Mouse (Mus musculus): ENCODE data around the gene Tnr.

Tnr gene

GRCm38 (mm10) chr1:159566046-159566445, 42.5 kb downstream of the Tnr start:
- in situ Hi-C loops (cut with MboI, MseI): no loop called here

- in situ Hi-C loops (cut with MboI, MseI): no loop called here
Measured at GRCm38 (mm10) chr1:159567171-159567570, 43.6 kb downstream of the Tnr start.

DNA sequence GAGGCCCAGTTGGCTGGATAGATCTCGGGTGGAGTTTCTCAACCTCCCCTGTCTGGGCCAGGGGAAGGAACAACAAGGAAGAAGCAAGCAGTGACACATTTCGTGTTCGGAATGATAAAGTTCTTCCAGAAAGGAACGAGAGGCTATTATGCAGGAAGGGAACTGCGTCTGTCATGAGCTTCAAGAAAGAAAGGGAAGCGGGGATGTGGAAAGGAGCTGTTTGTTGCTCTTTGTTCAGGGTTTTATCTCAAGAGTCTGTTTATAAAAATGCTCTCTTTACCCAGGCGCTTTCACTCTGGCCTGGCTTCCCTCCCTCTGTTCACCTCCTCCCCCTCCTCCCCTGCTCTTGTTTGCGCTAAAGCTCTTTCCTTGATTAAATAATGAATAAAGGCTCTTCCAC, 46.7 kb downstream of the Tnr start:
- in situ Hi-C loops (cut with MboI, MseI): no loop called here

DNA sequence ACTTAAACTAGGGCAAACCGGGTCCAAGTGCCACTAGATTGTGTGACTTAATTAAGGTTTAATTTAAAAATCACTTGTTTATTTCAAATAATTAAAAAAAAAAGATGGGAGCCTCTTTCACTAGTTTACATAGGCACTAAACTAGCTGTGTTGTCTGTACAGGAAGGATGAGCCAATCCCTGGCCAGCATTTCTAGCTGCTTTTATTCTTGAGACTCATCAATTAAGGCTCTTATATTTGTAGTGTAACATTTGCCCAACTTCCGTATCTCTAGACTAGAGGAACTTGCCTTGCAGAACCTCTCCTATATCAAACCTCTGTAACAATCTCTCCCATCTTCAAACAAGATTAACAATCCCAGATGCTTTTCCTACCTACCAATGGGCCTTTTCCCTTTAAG, 47.3 kb downstream of the Tnr start:
- in situ Hi-C loops (cut with MboI, MseI): no loop called here

GRCm38 (mm10) chr1:159571951-159572350, 48.4 kb downstream of the Tnr start:
- in situ Hi-C loops (cut with MboI, MseI): no loop called here

- in situ Hi-C loops (cut with MboI, MseI): no loop called here
Measured at GRCm38 (mm10) chr1:159573116-159573515, 49.5 kb downstream of the Tnr start.

- in situ Hi-C loops (cut with MboI, MseI): no loop called here
Measured at GRCm38 (mm10) chr1:159574661-159575060, 51.1 kb downstream of the Tnr start.

DNA sequence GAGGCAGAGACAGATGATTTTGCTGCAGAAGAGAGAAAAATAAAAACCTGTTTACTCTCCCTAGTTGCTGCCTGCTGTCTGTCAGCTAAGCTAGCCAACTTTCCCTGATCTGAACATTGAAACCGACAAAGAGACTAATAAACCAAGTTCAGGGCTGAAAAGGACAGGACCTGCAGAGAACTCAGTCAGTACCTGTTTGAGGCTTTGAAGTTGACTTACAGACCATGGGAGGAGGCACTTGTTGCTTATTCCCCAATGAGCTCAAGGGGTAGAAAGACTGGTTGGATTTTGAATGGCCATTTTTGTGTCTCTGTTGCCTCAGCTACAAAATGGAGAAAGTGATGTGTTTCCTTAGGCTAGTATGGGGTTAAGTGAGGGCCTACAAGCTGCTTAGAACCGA, 52.7 kb downstream of the Tnr start:
- in situ Hi-C loops (cut with MboI, MseI): no loop called here

DNA sequence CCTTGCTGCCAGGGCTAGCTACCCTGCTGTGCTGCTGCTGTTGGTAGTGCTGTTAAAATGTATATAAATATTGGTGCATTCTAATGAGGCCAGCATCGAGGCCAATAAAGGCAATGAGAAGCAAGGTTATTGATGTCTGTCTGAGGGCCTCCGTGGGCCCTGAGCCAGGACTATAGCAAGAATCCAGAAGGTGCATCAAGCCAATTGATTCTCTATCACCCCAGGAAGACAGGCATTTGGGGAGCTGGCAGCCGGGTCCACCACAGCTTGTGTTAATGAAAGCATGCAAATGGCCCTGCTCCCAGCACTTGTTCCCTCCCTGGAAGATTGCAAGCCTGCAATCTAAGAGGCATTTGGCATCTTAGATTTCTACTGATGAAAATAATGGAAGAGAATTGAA, 54.8 kb downstream of the Tnr start:
- in situ Hi-C loops (cut with MboI, MseI): no loop called here

DNA sequence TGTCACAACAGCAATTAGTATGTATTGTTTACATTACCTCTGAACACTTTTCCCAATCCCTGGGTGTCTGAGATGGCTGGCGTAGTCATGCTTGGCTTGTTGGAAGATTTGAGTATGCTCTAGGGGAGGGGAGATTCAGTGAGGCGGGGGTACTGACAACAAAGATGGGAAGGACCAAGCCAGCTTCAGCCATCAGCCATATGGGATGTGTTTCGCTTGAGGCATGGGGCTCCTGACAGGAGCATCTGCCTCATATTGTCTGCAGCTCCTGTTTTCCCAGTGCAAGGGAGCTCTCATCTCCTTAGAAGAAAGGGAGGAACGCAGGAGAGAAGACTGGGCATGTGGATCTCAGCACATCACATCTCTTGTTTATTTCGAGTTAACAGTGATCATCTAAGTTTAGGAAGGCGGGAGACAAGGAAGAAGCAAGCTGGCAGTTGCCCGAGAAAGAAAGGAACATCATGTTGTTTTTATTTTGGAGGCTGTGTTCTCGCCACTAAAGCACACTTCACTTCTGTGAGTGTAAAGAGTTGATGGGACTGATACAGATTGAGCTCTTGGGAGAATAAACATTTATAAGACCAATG, 56.9 kb downstream of the Tnr start:
- in situ Hi-C loops (cut with MboI, MseI): no loop called here

GRCm38 (mm10) chr1:159583877-159584276, 60.3 kb downstream of the Tnr start:
- in situ Hi-C loops (cut with MboI, MseI): no loop called here

GRCm38 (mm10) chr1:159588741-159589140, 65.2 kb downstream of the Tnr start:
- in situ Hi-C loops (cut with MboI, MseI): no loop called here

GRCm38 (mm10) chr1:159594099-159595058, 70.8 kb downstream of the Tnr start:
- in situ Hi-C loops (cut with MboI, MseI): loop anchor here (10.0 kb wide), 1 partner anchor 1920 kb away; no protein-coding TSS in a partner anchor

DNA sequence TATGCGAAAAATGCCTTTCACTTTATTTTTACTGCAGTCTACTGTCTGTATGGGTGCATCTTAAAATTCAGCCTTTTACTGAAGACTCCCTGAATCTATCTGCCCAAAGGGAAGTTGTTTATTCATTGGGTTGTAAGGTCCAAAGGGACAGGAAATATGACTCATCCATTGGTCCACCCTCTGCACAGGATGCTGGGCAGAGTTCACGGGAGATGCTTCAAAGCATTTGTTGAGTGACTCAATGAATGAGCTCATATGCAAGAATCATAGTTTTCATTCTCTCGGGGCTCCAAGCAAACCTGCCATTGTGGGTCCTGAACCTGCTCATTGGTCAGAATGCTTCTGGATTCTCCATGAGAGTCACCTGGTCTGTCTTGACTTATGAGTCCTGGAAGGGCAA, 72.2 kb downstream of the Tnr start:
- in situ Hi-C loops (cut with MboI, MseI): loop anchor here (10.0 kb wide), 1 partner anchor 1919 kb away; no protein-coding TSS in a partner anchor

- in situ Hi-C loops (cut with MboI, MseI): loop anchor here (10.0 kb wide), 1 partner anchor 1918 kb away; no protein-coding TSS in a partner anchor
Measured at GRCm38 (mm10) chr1:159596640-159597039, 73.1 kb downstream of the Tnr start.

DNA sequence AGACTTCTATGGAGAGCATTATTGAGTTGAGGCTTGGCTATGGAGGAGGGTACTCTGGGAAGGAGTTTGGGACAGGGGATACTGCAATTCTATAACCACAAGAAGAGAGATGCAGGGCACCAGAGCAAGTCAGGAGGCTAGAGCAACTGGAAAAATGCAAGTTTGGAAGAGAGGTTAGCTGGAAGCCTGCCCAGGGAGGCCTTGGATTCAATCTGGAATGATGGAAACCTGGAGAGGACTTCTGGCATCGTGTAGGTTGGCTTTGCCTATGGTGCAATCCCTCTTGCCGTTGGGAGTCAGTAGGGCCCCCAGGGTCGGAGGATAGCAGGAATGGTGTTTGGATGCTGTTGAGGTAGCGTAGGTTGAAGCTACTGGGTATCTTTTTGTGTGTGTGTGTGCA, 90.0 kb downstream of the Tnr start:
- in situ Hi-C loops (cut with MboI, MseI): no loop called here

GRCm38 (mm10) chr1:159614062-159614601, 90.6 kb downstream of the Tnr start:
- in situ Hi-C loops (cut with MboI, MseI): no loop called here

DNA sequence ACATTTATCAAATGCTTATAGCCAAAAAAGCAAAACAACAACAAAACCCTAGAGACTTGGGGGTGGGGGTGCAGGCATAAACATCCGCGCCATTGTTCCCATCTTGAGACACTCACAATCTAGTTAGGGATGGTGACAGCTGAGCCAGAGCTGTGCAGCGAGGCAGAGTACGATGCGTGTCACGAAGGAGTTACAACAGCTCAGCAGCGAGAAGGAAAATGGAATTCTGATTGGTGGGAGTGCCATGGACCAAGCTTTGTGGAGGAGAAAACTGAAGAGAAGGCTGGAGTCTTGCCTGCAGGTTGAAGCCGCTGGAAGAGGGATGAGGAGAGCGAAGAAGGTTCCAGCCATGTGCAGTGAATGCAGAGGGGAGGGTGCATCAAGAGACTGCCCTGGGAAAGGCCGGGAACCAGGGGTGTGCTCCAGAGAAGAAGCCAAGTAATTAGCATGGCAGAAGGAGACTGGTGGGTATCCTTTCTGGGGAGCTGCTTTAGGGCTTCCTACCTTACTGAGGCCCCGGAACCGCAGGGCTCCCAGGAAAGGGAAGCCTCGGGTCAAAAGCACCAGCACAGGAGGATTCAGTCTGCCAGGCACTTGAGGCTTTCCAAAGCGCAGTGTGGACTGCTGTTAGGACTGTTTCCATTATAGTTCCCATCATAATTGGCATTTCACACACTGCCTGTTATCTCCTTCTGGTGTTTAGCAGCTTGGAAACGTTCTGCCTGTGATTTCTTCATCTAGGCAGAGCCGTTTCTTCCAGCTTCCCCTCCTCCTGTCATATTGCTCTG, 91.3 kb downstream of the Tnr start:
- in situ Hi-C loops (cut with MboI, MseI): no loop called here

- in situ Hi-C loops (cut with MboI, MseI): no loop called here
Measured at GRCm38 (mm10) chr1:159615686-159616085, 92.1 kb downstream of the Tnr start.

- in situ Hi-C loops (cut with MboI, MseI): no loop called here
Measured at GRCm38 (mm10) chr1:159619205-159619604, 95.6 kb downstream of the Tnr start.

DNA sequence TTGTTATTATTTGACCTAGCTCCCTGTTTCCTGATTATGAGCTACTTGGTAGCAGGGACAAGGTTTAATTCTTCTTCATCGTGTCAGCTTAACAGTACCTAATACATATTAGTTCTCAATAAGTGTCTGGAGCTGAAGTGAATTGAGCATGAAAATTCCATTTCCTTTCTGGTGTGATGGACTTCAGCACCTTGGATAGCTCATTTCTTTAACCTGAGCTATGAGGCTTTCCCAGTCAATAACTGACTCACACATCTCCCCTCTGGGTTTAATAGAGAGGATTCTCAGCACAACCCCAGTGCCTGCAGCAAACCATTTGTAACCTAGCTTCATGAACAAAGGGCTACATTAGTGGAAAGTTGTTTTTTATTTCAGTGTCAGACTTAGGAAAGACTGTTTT, 97.8 kb downstream of the Tnr start:
- in situ Hi-C loops (cut with MboI, MseI): loop anchor here (5.0 kb wide), 1 partner anchor 584 kb away; no protein-coding TSS in a partner anchor

GRCm38 (mm10) chr1:159629119-159629518, 105.5 kb downstream of the Tnr start:
- in situ Hi-C loops (cut with MboI, MseI): no loop called here
